In genomic region chr9:83547830-83548689, GRCm38 (mm10) we compare ENCODE assay signal across 8 mouse cellular contexts. TPM values are rescaled to one million over a fixed set of nuclear protein-coding genes. Genes with fewer than 3 reads are reported as not detected.
DNase-seq lines count a peak whose midpoint lies in the region; ATAC-seq lines count a peak whose summit lies in the region.

TSS of gene Sh3bgrl2 (plus strand) at chr9:83548327.

- no peaks in the 10 kb centered on the region for H3K9me3 ChIP-seq in intestine, embryonic 15.5 days
- no peaks in the 10 kb centered on the region for H3K9me3 ChIP-seq in megakaryocyte, embryonic 14.5 days

- WGBS in intestine, embryonic 15.5 days, result 2% methylated on average over 76 of the region's 76 CpGs

- peak within 1 kb of the TSS; percentile 58 for H3K9ac ChIP-seq in intestine, embryonic 15.5 days

- H3K36me3 ChIP-seq in intestine, embryonic 15.5 days, result no peaks in the 10 kb centered on the region
- peaks cover 25% of the 10 kb centered on the region for H3K36me3 ChIP-seq in megakaryocyte, embryonic 14.5 days (replicated peaks; ENCODE audit: low read length)

- peak within 1 kb of the TSS; percentile 75 for H3K4me2 ChIP-seq in intestine, embryonic 15.5 days (replicated peaks)

- peak within 1 kb of the TSS; percentile 58 for H3K4me3 ChIP-seq in intestine, embryonic 15.5 days (replicated peaks)
- peak within 1 kb of the TSS; percentile 96 for H3K4me3 ChIP-seq in megakaryocyte, embryonic 14.5 days (replicated peaks)

- H3K27ac ChIP-seq in intestine, embryonic 15.5 days, result no peak within 1 kb of the TSS

- intact Hi-C loops in gastrocnemius, postnatal 36 days (cut with DNase I), result no loop called here
- intact Hi-C loops in left cerebral cortex, postnatal 10 days (cut with DNase I), result no loop called here

- peak; percentile 71 for DNase-seq in adrenal gland, adult 8-10 months
- DNase-seq in embryo, embryonic 10.5 days (ENCODE audit: low spot score), result peak; percentile 91
- DNase-seq in gastrocnemius, postnatal 36 days, result peak; percentile 67
- DNase-seq in left cerebral cortex, postnatal 10 days (ENCODE audit: extremely low spot score in 1 of 2, low spot score in 2 of 2), result peak; percentile 72 to 87
- peak; percentile 80 to 90 for DNase-seq in right cerebral cortex, adult 2 months (ENCODE audit: low spot score in 2 of 2)
- DNase-seq in urinary bladder, adult 2 months (ENCODE audit: low spot score), result peak; percentile 78

- peak; percentile 93 for ATAC-seq in intestine, embryonic 15.5 days

- no peaks in the 10 kb centered on the region for H3K27me3 ChIP-seq in intestine, embryonic 15.5 days (replicated peaks)
- peaks cover 3% of the 10 kb centered on the region for H3K27me3 ChIP-seq in megakaryocyte, embryonic 14.5 days (replicated peaks)

- H3K4me1 ChIP-seq in intestine, embryonic 15.5 days (replicated peaks), result peaks cover 10% of the 10 kb centered on the region; the same call in 1 of the 2 replicates
- H3K4me1 ChIP-seq in megakaryocyte, embryonic 14.5 days, result peaks cover 91% of the 10 kb centered on the region

RNA-seq across cellular contexts. Expression of gene Sh3bgrl2, which starts in this region (rescaled TPM):
- total RNA-seq in adrenal gland, adult 8-10 months (2022), result 10 to 100 TPM; 13.6 to 21.7 (median 16.8) TPM
- total RNA-seq in gastrocnemius, postnatal 36 days (2021), result 1 to 10 TPM; 1.1 to 1.9 TPM
- 18.0 and 20.8 TPM in 2 replicates for polyA plus RNA-seq in intestine, embryonic 15.5 days (2015; fragmentation: Nextera tagmentation; extraction: Ambion mirVana)
- 10 to 100 TPM; 25.9 to 28.9 TPM for total RNA-seq in left cerebral cortex, postnatal 10 days (2021)
- polyA plus RNA-seq in megakaryocyte, embryonic 14.5 days (2012; ENCODE audit: insufficient read depth, low replicate concordance), result 2.9 and 3.8 TPM in 2 replicates
- 53.1 and 53.3 TPM in 2 replicates for polyA plus RNA-seq in urinary bladder, adult 2 months (2012; rRNA removed)

Comparison
In these comparisons a context has a peak if more than half of its experiments do, and no peak if none do; other contexts are left out.
1. RNA of gene Sh3bgrl2 (total RNA-seq): 25.9 to 28.9 TPM in left cerebral cortex, postnatal 10 days and 13.6 to 21.7 TPM in adrenal gland, adult 8-10 months; 1.1 to 1.9 TPM in gastrocnemius, postnatal 36 days; every median in the first group is over 4 times any median in the second.
2. Peak in every context shown above with its lines, with median percentiles within 50 percentile points of each other: DNase-seq.